Comparison of ENCODE assay signal across 19 mouse cellular contexts in the genomic region with DNA sequence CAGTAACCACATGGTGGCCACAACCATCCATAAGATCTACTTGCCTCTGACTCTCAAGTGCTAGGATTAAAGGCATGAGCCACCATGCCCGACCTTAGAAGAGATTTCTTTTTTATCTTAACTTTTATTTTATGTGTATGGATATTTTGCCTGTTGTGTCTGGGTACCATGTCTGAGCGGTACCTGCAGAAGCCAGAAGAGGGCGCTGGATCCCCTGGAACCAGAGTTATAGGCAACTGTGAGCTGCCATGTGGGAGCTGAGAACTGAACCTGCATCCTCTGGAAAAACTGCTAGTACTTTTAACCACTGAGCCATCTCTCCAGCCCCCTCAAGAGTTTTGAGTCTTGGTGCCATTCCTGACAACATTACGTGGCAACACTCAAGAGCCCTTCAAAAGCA.
DNase-seq lines count a peak whose midpoint lies in the region; ATAC-seq and TF ChIP-seq lines count a peak whose summit lies in the region.
"Had no signal": no experiment of that assay in that cellular context is flagged by ENCODE, and none has a peak within 500 bp of the region (broad histone marks: within the 10 kb centered on the region; RNA-seq: fewer than 3 reads in every experiment).

No protein-coding gene starts in this region.

- no peak for ATAC-seq in liver, postnatal 0 days
- no peak for ATAC-seq in liver, embryonic 11.5 days (replicated peaks; ENCODE audit: low FRiP score)

- no peak overlapping the region for H3K4me2 ChIP-seq in liver, postnatal 0 days (ENCODE audit: low read depth, low read length)
- H3K4me2 ChIP-seq in liver, embryonic 11.5 days = no peak overlapping the region
- H3K4me2 ChIP-seq: embryonic facial prominence, embryonic 15.5 days; neural tube, embryonic 13.5 days had no signal

- no peak overlapping the region for H3K27ac ChIP-seq in heart, adult 2 months
- H3K27ac ChIP-seq in liver, postnatal 0 days (ENCODE audit: low read depth) = no peak overlapping the region
- no peak overlapping the region for H3K27ac ChIP-seq in liver, embryonic 11.5 days (ENCODE audit: low read depth, low read length)
- H3K27ac ChIP-seq: embryonic facial prominence, embryonic 15.5 days; forebrain, embryonic 10.5 days; midbrain, embryonic 10.5 days; neural tube, embryonic 13.5 days had no signal

- peak; percentile 49 for TF ChIP-seq CTCF in heart, adult 2 months (IDR thresholded peaks at IDR 0.05)
- TF ChIP-seq CTCF in liver, postnatal 0 days (IDR thresholded peaks at IDR 0.05; ENCODE audit: low read depth) = peak; percentile 41

- H3K36me3 ChIP-seq in heart, adult 2 months (ENCODE audit: control insufficient read depth, insufficient read depth, low read length) = no peaks in the 10 kb centered on the region
- peaks cover 4% of the 10 kb centered on the region for H3K36me3 ChIP-seq in liver, postnatal 0 days (replicated peaks; ENCODE audit: insufficient read depth, low read length)
- peaks cover 3% of the 10 kb centered on the region for H3K36me3 ChIP-seq in liver, embryonic 11.5 days (ENCODE audit: control insufficient read depth, insufficient read depth, low read length)

- H3K9ac ChIP-seq in heart, adult 2 months (ENCODE audit: low read depth, low read length) = no peak overlapping the region
- H3K9ac ChIP-seq in liver, postnatal 0 days (replicated peaks) = no peak overlapping the region
- no peak overlapping the region for H3K9ac ChIP-seq in liver, embryonic 11.5 days (ENCODE audit: low read depth, low read length)
- H3K9ac ChIP-seq: embryonic facial prominence, embryonic 15.5 days; neural tube, embryonic 13.5 days had no signal

- no peaks in the 10 kb centered on the region for H3K79me2 ChIP-seq in heart, adult 2 months (replicated peaks; ENCODE audit: control insufficient read depth, insufficient read depth, low read length)

- H3K27me3 ChIP-seq in heart, adult 2 months (ENCODE audit: control insufficient read depth, insufficient read depth, low read length) = no peaks in the 10 kb centered on the region
- no peaks in the 10 kb centered on the region for H3K27me3 ChIP-seq in liver, postnatal 0 days (ENCODE audit: insufficient read depth, low read length)
- H3K27me3 ChIP-seq in liver, embryonic 11.5 days (replicated peaks; ENCODE audit: control insufficient read depth, insufficient read depth, low read length) = no peaks in the 10 kb centered on the region
- H3K27me3 ChIP-seq: embryonic facial prominence, embryonic 15.5 days; neural tube, embryonic 13.5 days had no signal

- no peak for TF ChIP-seq EP300 in heart, adult 2 months (IDR thresholded peaks at IDR 0.05; ENCODE audit: insufficient read depth, low read depth, low read length)
- TF ChIP-seq EP300 in liver, postnatal 0 days (IDR thresholded peaks at IDR 0.05; ENCODE audit: low read depth) = no peak

- H3K4me1 ChIP-seq in heart, adult 2 months (ENCODE audit: control insufficient read depth, insufficient read depth, low read length) = peaks cover 8% of the 10 kb centered on the region; the same call in 1 of the 2 replicates
- H3K4me1 ChIP-seq in liver, postnatal 0 days (ENCODE audit: insufficient read depth) = peaks cover 9% of the 10 kb centered on the region; the same call in 1 of the 2 replicates
- H3K4me1 ChIP-seq in liver, embryonic 11.5 days (replicated peaks; ENCODE audit: control insufficient read depth, insufficient read depth, low read length) = peaks cover 28% of the 10 kb centered on the region

- 88% methylated on average over 4 of the region's 4 CpGs for WGBS in heart, adult 2 months
- 81% methylated on average over 4 of the region's 4 CpGs for WGBS in liver, postnatal 0 days (ENCODE audit: insufficient replicate concordance)
- 80% methylated on average over 4 of the region's 4 CpGs for WGBS in liver, embryonic 11.5 days

- no peaks in the 10 kb centered on the region for H3K9me3 ChIP-seq in liver, postnatal 0 days (ENCODE audit: low read length)
- H3K9me3 ChIP-seq in liver, embryonic 11.5 days (ENCODE audit: control insufficient read depth, low read length) = no peaks in the 10 kb centered on the region
- H3K9me3 ChIP-seq: embryonic facial prominence, embryonic 15.5 days; forebrain, embryonic 10.5 days; neural tube, embryonic 13.5 days had no signal

- no peak for DNase-seq in heart, adult 2 months
- no peak for DNase-seq in heart, adult 11 months
- no peak for DNase-seq in liver, postnatal 0 days
- no peak for DNase-seq in liver, embryonic 11.5 days (ENCODE audit: low spot score)
- DNase-seq in B cell, adult 2 months = peak; percentile 19 to 21
- peak; percentile 45 for DNase-seq in ZHBTc4 (ENCODE audit: low read depth, low spot score)
- no peak for DNase-seq in cerebellum, adult 11 months
- DNase-seq in spleen, postnatal 36 days (ENCODE audit: low spot score in 2 of 2) = no peak
- DNase-seq: adrenal gland, postnatal 10 days; cerebellum, postnatal 10 days; embryo, embryonic 11 days; gastrocnemius, postnatal 10 days; kidney, postnatal 25 days; lung, postnatal 36 days; right cerebral cortex, postnatal 25 days had no signal

- H3K4me3 ChIP-seq in heart, adult 2 months = no peak overlapping the region
- no peak overlapping the region for H3K4me3 ChIP-seq in liver, postnatal 0 days (ENCODE audit: low read depth, low read length)
- H3K4me3 ChIP-seq in liver, embryonic 11.5 days (ENCODE audit: low read depth, low read length) = no peak overlapping the region
- H3K4me3 ChIP-seq: embryonic facial prominence, embryonic 15.5 days; forebrain, embryonic 10.5 days; midbrain, embryonic 10.5 days; neural tube, embryonic 13.5 days had no signal

- TF ChIP-seq POLR2A in heart, adult 2 months (IDR thresholded peaks at IDR 0.05; ENCODE audit: insufficient read depth, low read depth, low read length) = no peak

- intact Hi-C loops in heart, adult 2 months (cut with DNase I) = no loop called here

Comparison
In these comparisons a context has a peak if more than half of its experiments do, and no peak if none do; other contexts are left out.
1. DNase-seq: peak in B cell, adult 2 months (2 of 2) and ZHBTc4 (single experiment); none in heart, adult 2 months (0 of 2), heart, adult 11 months (single experiment), liver, postnatal 0 days (single experiment), liver, embryonic 11.5 days (single experiment), cerebellum, adult 11 months (single experiment) and spleen, postnatal 36 days (0 of 2).